Mouse (Mus musculus) limb, embryonic 13.5 days (tissue): ENCODE results near the gene Mn1. TPM values are rescaled to one million over a fixed set of nuclear protein-coding genes. Genes with fewer than 3 reads are reported as not detected.
A peak's percentile ranks its signal among the peaks of the same experiment; 100 is the strongest.

Source experiments
- ATAC-seq: fragments of 200-750 bp; cut with Nextera tagmentation; 2 replicates; pipeline ENCODE4 v1.8.0; 2017; ENCODE audit warnings: low read depth, moderate number of reproducible peaks, moderate TSS enrichment; ENCODE audit not compliant: low FRiP score
- H3K27ac ChIP-seq: fragments of 300-500 bp; sonication (generic); 2 replicates; pipeline ENCODE4 v1.5.1; 2015; ENCODE audit warnings: inconsistent platforms, mild to moderate bottlenecking, moderate library complexity
- H3K27me3 ChIP-seq: fragments of 300-500 bp; sonication (generic); 2 replicates; pipeline ENCODE4 v1.6.1; 2015; ENCODE audit warnings: mild to moderate bottlenecking, inconsistent platforms
- H3K36me3 ChIP-seq: fragments of 300-500 bp; sonication (generic); 2 replicates; pipeline ENCODE4 v1.6.1; 2015; ENCODE audit warnings: inconsistent platforms, mild to moderate bottlenecking, moderate library complexity
- H3K4me1 ChIP-seq: fragments of 300-500 bp; sonication (generic); 2 replicates; pipeline ENCODE4 v1.6.1; 2015; ENCODE audit warnings: inconsistent platforms
- H3K4me2 ChIP-seq: fragments of 300-500 bp; sonication (generic); replicated peaks from 2 replicates; pipeline ENCODE4 v1.6.1; 2015; ENCODE audit warnings: inconsistent platforms, mild to moderate bottlenecking, moderate library complexity
- H3K4me3 ChIP-seq: fragments of 300-500 bp; sonication (generic); 2 replicates; pipeline ENCODE4 v1.5.1; 2015; ENCODE audit warnings: moderate library complexity, mild to moderate bottlenecking, inconsistent platforms
- H3K9ac ChIP-seq: fragments of 300-500 bp; sonication (generic); 2 replicates; pipeline ENCODE4 v1.6.1; 2015; ENCODE audit warnings: mild to moderate bottlenecking, inconsistent platforms
- H3K9me3 ChIP-seq: fragments of 300-500 bp; sonication (generic); 2 replicates; pipeline ENCODE4 v1.6.1; 2016; ENCODE audit warnings: inconsistent platforms
- WGBS: fragments of 180-500 bp; shearing (Covaris S2); methylation state at CpG from one replicate; pipeline ENCODE4 v1.1.7; 2015; 5-methylcytosine and 5-hydroxymethylcytosine counted together
- polyA plus RNA-seq: library from polyadenylated mRNA; unstranded; fragments of >200 nt; fragmentation: Nextera tagmentation; extraction: Ambion mirVana; gene quantifications from 2 replicates; pipeline ENCODE4 v1.2.1, GENCODE M21; 2015

The Mn1 gene
- polyA plus RNA-seq, 1 experiment from 2014 or later = 22.9 TPM

DNA sequence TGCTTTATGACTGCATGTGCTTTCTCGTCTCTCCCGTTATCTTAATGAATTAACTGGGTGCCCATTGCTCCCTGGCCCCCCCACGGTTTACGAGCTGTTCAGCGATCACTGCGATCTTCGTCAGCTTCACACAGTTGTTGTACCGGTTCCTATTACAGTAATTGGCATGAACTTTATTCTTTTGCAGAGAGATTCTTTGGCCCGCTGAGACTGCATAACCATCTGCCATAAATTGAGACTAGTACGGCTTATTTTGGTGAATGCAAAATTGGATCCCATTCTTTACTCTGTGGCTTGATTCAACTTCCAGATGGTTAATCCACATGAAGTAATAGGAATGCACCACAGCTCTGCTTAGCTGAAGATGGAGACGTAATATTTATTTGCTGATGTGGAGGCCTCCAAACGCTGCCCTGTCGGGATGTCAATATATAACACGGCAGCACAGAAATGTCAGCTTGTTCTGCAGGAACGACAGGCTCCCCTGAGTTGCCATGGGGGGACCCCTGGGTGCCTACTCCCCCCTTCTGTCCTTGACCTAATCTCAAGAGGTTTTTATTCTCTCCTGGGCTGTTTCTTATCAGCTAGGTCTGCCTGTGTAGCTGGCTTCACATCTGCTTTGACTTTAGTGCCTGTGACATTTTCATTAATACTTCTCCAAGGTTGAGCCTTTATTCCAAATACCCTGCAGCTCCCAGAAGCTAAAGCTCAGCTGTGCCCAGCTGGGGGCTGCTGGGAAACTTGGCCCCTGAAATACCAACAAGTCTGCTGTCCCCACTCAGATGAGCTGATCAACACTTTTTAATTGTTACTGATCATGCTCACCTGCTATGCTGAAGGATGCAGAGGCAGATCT is 22.7 kb upstream of the Mn1 start:
- WGBS = 2% methylated on average over 15 of the region's 15 CpGs
- Histone ChIP-seq H3K36me3 (peaks cover 3% of the 10 kb centered on the region; the same call in 1 of the 2 replicates), H3K4me3 (peak overlapping the region; percentile 27), H3K9ac (no peak overlapping the region), H3K27ac (peak overlapping the region; percentile 88), H3K27me3 (peaks cover 6% of the 10 kb centered on the region; the same call in 1 of the 2 replicates), H3K9me3 (no peaks in the 10 kb centered on the region), H3K4me2 (peak overlapping the region; percentile 63), H3K4me1 (peaks cover 67% of the 10 kb centered on the region)
- ATAC-seq = peak; percentile 18; the same call in 1 of the 2 replicates

DNA sequence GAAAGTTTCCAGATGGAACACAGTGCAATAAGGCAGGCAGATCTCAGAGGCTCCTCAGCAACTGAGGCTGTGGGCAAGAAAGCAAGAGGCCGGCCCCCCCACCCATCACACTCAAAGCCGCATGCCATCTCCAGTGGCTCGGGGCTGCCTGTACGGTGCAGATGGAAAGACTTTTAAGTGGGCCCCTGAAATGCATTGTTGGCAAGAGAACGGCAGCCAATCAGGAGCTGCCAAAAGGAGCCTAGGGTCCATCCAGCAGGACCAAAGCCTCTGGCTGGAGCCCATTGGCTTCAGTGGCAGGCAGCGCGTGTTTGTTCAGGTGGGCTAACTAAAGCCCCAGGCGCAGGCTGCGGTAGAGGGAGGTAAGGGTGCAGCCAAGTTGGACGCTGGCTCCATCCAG is 21.4 kb upstream of the Mn1 start:
- Histone ChIP-seq H3K36me3 (no peaks in the 10 kb centered on the region), H3K27me3 (peaks cover 10% of the 10 kb centered on the region), H3K4me1 (peaks cover 76% of the 10 kb centered on the region), H3K27ac (peak overlapping the region; percentile 88), H3K9me3 (no peaks in the 10 kb centered on the region), H3K4me3 (no peak overlapping the region), H3K4me2 (peak overlapping the region; percentile 34), H3K9ac (no peak overlapping the region)
- 20% methylated on average over 10 of the region's 10 CpGs for WGBS
- ATAC-seq = peak; percentile 35; the same call in 1 of the 2 replicates

DNA sequence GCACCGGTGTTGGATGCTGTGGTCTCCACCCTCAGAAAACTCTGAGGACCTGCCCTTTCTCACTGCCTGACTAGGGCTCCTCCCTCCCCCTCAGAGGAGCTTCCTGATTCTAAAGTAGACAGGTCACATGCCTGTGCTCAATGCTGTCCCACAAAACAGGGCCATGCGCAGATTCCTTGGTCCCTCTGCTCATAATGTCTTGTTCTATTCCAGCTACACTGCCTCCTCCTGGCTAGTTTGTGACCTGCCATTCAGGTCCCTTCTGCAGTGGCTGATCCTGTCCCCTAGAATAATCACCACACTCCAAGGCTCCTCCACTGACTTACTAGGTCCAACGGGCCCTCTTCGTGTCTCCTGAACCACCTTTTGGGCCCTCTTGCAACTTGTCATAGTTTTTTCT is 21.0 kb upstream of the Mn1 start:
- Histone ChIP-seq H3K36me3 (no peaks in the 10 kb centered on the region), H3K9me3 (no peaks in the 10 kb centered on the region), H3K27me3 (peaks cover 14% of the 10 kb centered on the region), H3K4me2 (peak overlapping the region; percentile 34), H3K4me1 (peaks cover 79% of the 10 kb centered on the region), H3K27ac (peak overlapping the region; percentile 88), H3K9ac (no peak overlapping the region), H3K4me3 (no peak overlapping the region)
- no peak for ATAC-seq
- WGBS = 66% methylated on average over 4 of the region's 4 CpGs

DNA sequence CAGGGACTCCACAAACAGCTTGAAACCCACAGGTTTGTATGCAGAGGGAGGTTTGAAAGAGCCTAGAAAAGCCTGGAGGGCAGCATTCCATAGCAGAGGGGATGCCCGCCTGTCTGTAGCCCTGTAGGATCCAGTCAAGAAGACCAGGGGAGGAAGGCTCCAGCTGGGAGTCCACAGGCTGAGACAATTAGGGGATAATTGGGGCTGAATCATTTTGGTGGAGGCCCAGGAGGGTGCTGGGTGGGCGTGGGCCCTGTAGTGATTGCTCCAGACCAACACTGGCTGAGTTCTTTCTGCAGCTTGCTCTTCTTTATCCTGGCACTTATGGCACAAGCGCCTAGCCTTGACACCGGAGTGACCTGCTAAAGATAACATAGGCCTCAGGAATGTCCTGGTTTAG is 18.7 kb upstream of the Mn1 start:
- Histone ChIP-seq H3K4me2 (no peak overlapping the region), H3K36me3 (no peaks in the 10 kb centered on the region), H3K4me1 (peaks cover 72% of the 10 kb centered on the region), H3K27me3 (peaks cover 14% of the 10 kb centered on the region), H3K4me3 (no peak overlapping the region), H3K9me3 (no peaks in the 10 kb centered on the region), H3K27ac (0 out of 2 replicates have a peak overlapping the region, but pooled peaks have one; percentile 3), H3K9ac (no peak overlapping the region)
- 68% methylated on average over 4 of the region's 4 CpGs for WGBS
- ATAC-seq = no peak

DNA sequence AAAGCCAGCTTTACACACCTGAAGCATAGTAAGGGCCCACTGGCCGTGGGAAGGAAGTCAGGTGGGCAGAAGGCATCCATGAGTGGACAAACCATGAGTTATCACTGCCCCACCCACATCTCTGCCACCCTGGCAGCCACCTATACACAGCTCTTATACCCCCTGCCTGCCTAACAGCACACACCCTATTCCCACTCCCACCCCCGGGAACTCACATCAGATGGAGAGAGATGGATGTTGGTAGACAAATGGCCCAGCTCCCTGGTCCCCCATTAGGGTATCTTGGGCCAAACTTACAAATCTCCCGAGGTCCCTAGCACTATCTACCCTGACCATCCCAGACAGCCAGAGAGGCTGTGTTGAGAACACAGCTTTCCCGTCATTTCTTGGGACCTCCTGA is 17.9 kb upstream of the Mn1 start:
- no peaks in the 10 kb centered on the region for H3K36me3 ChIP-seq
- no peaks in the 10 kb centered on the region for H3K9me3 ChIP-seq
- no peak overlapping the region for H3K9ac ChIP-seq
- H3K27ac ChIP-seq = no peak overlapping the region
- peaks cover 64% of the 10 kb centered on the region for H3K4me1 ChIP-seq
- peaks cover 14% of the 10 kb centered on the region for H3K27me3 ChIP-seq
- 69% methylated on average over 4 of the region's 4 CpGs for WGBS
- no peak for ATAC-seq
- no peak overlapping the region for H3K4me2 ChIP-seq
- H3K4me3 ChIP-seq = no peak overlapping the region

DNA sequence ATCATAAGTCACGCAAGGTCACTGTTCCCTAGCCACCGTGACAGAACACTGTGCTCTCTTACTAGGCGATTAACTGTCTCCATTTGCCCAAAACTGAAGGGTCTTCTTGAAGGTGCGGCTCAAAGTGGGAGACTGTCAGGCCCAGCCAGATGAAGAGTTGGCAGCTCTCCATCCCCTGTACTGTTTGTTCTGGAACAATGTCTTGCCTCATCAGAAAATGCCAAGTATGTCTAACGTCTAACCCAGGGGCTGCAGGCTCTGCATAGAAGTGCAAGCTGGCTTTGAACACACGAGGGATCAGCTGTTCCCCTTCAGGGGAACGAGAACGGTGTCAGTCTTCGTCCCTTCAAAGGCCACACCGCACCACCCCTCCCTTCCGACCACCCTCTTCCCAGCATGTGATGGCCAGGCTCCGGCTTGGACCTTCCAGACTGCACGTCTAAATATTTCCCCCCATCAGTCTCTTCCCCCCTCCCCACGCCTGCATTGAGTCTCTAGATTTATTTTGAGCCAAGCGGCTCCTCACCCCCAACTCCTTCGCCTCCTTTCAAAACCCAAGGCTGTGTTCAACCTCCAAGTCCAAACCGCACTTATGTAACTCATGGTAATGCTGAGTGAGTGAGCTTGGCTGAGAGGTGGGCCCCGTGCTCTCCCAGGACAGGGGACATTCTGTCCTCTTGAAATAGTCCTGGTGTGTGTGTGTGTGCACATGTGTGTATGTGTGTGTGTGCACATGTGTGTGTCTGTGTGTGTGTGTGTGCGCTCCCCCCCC is 15.1 kb upstream of the Mn1 start:
- WGBS = 78% methylated on average over 19 of the region's 19 CpGs
- Histone ChIP-seq H3K4me3 (no peak overlapping the region), H3K9me3 (no peaks in the 10 kb centered on the region), H3K4me2 (no peak overlapping the region), H3K4me1 (peaks cover 39% of the 10 kb centered on the region), H3K36me3 (no peaks in the 10 kb centered on the region), H3K27ac (no peak overlapping the region; the same call in 1 of the 2 replicates), H3K27me3 (peaks cover 22% of the 10 kb centered on the region), H3K9ac (no peak overlapping the region)
- ATAC-seq = no peak; the same call in 1 of the 2 replicates

DNA sequence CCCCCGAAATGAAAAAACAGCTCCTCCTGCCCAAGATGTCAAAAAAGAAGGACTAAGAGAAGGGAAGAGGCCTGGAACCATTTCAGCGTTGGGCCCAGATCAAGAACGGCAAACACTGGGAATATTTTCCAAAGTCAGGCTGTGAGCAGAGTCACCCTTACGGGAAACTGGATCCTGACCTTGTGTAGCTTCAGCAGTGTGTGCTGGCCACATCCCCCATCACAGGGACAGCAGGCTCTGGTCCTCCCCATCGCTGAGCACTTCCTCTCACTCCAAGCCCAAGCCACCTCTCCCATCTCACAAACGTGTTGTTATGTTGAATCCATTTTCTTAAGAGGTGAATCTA is 14.5 kb upstream of the Mn1 start:
- Histone ChIP-seq H3K9ac (no peak overlapping the region), H3K9me3 (no peaks in the 10 kb centered on the region), H3K27ac (no peak overlapping the region), H3K4me2 (no peak overlapping the region), H3K4me1 (peaks cover 39% of the 10 kb centered on the region), H3K27me3 (peaks cover 22% of the 10 kb centered on the region), H3K36me3 (no peaks in the 10 kb centered on the region), H3K4me3 (no peak overlapping the region)
- ATAC-seq = no peak
- WGBS = 87% methylated on average over 6 of the region's 6 CpGs

DNA sequence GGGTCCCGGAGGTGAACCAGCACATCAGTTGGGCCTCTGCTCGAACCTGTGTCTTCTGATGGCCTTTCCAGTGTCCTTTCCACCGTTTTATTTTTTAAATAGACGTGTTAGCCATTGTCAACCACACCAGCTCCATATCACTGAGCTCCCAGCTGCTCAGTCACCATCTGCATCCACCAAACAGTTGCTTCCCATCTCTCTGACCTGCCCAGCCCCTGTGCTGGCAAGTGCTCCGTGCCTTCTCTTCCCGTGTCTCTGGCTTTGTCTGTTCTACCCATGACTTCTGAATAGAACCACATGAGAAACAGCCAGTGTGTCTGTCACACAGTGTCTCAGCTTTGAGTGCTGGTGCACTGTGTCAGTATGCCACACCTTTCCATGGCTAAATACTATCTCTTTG is 12.4 kb upstream of the Mn1 start:
- H3K27ac ChIP-seq = no peak overlapping the region
- H3K4me1 ChIP-seq = peaks cover 46% of the 10 kb centered on the region
- WGBS = 63% methylated on average over 6 of the region's 6 CpGs
- H3K4me2 ChIP-seq = no peak overlapping the region
- H3K9me3 ChIP-seq = no peaks in the 10 kb centered on the region
- ATAC-seq = no peak
- H3K9ac ChIP-seq = no peak overlapping the region
- peaks cover 16% of the 10 kb centered on the region for H3K27me3 ChIP-seq
- H3K4me3 ChIP-seq = no peak overlapping the region
- H3K36me3 ChIP-seq = no peaks in the 10 kb centered on the region

DNA sequence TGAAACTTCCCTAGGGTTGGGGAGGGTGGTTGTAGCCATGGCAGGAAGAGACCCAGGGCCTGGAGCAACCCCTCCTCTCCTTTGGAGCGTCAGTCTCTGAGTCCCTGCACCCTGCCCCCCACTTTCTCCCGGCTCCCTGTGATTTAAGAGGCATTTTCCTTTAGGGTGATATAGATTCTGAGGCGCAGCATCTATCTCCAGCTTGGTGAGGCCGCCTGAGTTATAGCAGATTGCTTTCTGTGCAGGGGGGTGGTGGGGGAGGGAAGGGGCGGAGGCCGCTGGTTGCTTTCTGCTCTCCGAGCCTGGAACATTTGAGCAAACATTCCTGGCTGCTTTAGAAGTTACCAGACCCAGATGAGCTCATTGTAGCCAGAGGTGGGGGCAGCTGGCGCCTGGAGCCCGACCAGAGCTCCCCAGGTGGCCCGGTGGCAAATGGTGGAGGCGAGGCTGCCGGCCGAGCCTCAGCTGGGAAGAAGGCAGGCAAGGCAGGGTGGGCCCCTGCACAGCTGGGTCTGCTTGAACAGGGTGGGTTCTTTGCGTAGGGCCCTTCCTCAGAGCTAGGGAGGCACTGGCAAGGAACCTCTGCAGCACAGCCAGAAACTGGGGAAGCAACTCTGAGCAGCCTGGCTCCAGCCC is 8.6 kb upstream of the Mn1 start:
- Histone ChIP-seq H3K4me3 (peak overlapping the region; percentile 0; the same call in 1 of the 2 replicates), H3K4me1 (peaks cover 33% of the 10 kb centered on the region), H3K27ac (peak overlapping the region; percentile 86), H3K9me3 (no peaks in the 10 kb centered on the region), H3K4me2 (peak overlapping the region; percentile 45), H3K9ac (0 out of 2 replicates have a peak overlapping the region, but pooled peaks have one; percentile 43), H3K27me3 (peaks cover 44% of the 10 kb centered on the region), H3K36me3 (no peaks in the 10 kb centered on the region)
- peak; percentile 86 for ATAC-seq
- 3% methylated on average over 14 of the region's 14 CpGs for WGBS

DNA sequence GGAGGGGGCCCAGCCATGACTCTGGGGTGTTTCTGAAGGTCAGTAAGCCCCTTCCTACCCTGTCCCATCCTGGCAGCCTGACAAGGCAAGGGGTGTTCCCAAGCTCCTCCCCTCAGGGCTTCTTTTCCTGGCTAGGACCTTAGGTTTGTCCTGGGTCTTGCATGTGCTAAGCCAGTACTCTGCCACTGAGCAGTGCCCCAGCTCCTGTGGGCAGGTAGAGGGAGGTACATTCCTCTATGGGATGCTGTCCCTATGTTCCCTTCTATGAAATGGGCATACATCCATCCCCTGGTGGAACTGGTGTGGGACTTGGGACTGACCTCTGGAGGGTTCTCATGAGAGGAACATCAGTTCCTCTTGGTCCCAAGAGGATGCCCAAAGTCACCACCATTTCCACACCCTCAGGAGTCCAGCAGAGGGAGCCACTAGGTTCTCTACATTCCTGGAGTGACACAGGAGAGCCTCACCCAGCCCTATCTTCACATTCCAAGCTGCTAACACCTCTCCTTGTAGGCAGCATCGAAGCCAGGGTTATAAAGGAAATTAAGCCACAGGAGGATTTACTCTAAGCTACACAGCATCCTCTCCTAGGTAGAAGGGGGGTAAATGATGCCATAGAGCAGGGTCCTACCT is 7.6 kb upstream of the Mn1 start:
- H3K9me3 ChIP-seq = no peaks in the 10 kb centered on the region
- peak overlapping the region; percentile 86 for H3K27ac ChIP-seq
- peaks cover 42% of the 10 kb centered on the region for H3K4me1 ChIP-seq
- no peaks in the 10 kb centered on the region for H3K36me3 ChIP-seq
- H3K9ac ChIP-seq = no peak overlapping the region
- no peak overlapping the region for H3K4me2 ChIP-seq
- H3K4me3 ChIP-seq = no peak overlapping the region
- no peak for ATAC-seq
- WGBS = 4% methylated on average over 1 of the region's 1 CpGs
- peaks cover 48% of the 10 kb centered on the region for H3K27me3 ChIP-seq

DNA sequence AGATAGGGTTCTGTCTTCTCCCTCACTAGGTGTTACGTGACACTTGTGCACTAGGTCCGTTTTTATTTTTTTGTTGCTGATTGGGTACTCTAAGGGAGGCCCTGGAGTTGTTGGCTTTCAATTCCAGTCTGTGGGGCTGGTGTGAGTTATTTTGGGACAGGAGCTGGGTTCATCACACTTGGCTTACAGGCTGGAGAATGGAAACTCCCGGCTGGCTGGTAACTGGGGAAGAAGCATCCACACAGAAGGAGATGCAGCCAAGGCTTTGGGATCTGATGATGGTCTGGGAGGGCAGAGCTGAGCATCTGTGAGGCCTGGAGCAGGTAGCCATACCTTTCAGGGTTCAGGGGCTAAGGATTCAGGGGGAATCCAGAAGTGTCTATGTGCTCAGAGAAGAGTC is 6.5 kb upstream of the Mn1 start:
- H3K4me1 ChIP-seq = peaks cover 51% of the 10 kb centered on the region
- H3K4me3 ChIP-seq = no peak overlapping the region
- no peak for ATAC-seq
- H3K9ac ChIP-seq = no peak overlapping the region
- WGBS = 55% methylated on average over 3 of the region's 3 CpGs
- H3K9me3 ChIP-seq = no peaks in the 10 kb centered on the region
- peaks cover 41% of the 10 kb centered on the region for H3K27me3 ChIP-seq
- no peak overlapping the region for H3K4me2 ChIP-seq
- H3K36me3 ChIP-seq = no peaks in the 10 kb centered on the region
- H3K27ac ChIP-seq = no peak overlapping the region
